Mouse (Mus musculus): ENCODE results near the gene Smg8.

GRCm38 (mm10) chr11:87108755-87109518 lies 22.4 kb upstream of the Smg8 start, which contains the start of gene Ska2:
- TF ChIP-seq E2F4 (IDR thresholded peaks at IDR 0.05; ENCODE audit: insufficient replicate concordance, low read depth, low read length) (peak; percentile 84; the same call in 1 of the 2 replicates), CTCF (conservative IDR thresholded peaks at IDR 0.05 in 1 of 2, IDR thresholded peaks at IDR 0.05 in 1 of 2; ENCODE audit: low read depth in 2 of 2, low read length in 2 of 2) (no peak), TCF12 (IDR thresholded peaks at IDR 0.05; ENCODE audit: low read depth, low read length) (peak; percentile 86), CHD1 (IDR thresholded peaks at IDR 0.05; ENCODE audit: low read depth, low read length) (no peak), MAFK (IDR thresholded peaks at IDR 0.05; ENCODE audit: insufficient replicate concordance, low read length) (no peak), POLR2A (IDR thresholded peaks at IDR 0.05; ENCODE audit: low read depth, low read length) (peak; percentile 94), TBP (conservative IDR thresholded peaks at IDR 0.05; ENCODE audit: low read depth, low read length) (peak; percentile 97)
